Mouse (Mus musculus) cerebellum, postnatal 25 days (tissue): ENCODE measurements around the gene Casp8ap2.

ENCODE experiments used
- DNase-seq, 2 experiments: peaks; one replicate each; pipeline ENCODE4 v3.0.0; 2021; ENCODE audit warnings: mixed read lengths in 2 of 2

The Casp8ap2 gene

GRCm38 (mm10) chr4:32669825-32670224, 54.6 kb downstream of the Casp8ap2 start:
- no peak for DNase-seq

DNA sequence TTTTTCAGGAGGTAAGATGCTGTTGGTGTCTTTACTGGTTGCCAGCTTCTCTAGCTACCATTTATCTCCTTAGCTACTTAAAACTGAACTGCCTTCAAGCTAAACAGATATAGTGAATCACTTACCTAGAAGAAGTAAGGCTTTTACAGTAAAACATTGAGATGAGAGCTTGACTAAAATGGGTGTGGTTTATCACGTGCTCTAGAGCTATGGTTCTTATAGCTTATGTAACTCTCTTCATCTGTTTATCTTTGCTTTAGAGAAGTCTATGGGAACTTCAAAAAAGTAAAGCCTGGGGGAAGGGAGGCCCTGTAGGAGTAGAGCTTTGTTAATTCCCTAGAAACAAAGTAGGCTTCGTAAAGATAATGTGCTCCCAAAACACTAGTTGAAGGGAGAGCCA, 58.8 kb downstream of the Casp8ap2 start:
- DNase-seq: no peak

DNA sequence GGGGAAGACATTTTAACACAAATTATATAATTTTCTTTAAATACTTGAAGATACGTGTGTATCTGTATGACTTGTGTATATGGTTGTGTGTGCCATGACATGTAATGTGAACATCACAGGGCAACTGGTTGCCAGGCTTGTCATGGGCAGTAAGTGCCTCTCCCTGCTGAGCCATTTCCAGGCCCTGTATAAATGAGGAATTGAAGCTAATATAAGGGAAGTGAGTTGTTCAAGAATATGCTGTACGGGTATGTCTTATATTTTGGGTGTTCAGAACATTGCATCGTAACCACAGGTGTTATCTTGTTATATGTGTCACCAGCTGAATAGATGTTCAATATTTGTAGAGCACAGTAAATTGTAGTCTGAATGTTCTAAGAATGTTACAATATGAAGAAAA, 62.2 kb downstream of the Casp8ap2 start:
- DNase-seq: no peak

- DNase-seq: no peak
Measured at GRCm38 (mm10) chr4:32680843-32681242, 65.6 kb downstream of the Casp8ap2 start.

DNA sequence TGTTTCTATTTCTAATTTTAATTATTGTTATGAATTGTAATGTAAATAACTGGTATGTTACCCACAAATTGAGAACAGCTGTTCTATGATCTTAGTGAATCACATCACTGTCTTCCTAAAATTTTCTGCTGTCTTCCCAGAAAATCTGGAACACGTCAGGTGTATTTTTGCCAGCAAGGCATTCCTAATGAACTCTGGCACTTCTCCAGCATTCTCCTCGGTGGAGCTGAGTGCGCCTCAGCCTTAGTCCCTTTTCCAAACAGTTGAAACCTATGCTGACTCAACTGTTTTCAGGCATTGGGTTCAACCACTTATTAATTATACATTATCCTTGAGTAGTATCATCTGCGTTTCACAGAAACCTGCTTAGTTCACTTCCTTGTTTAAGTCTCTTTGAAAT, 67.2 kb downstream of the Casp8ap2 start:
- DNase-seq: no peak

GRCm38 (mm10) chr4:32683061-32683582, 67.9 kb downstream of the Casp8ap2 start:
- DNase-seq: no peak
